Mouse (Mus musculus) MEL (cell line): Measurements from ENCODE around the gene Phf13.

Source experiments
- CTCF ChIP-seq, 3 experiments: IDR thresholded peaks in 2 of 3; conservative IDR thresholded peaks in 1 of 3; 2 replicates each; pipeline ENCODE4 v1.5.1; 2011 to 2012; ENCODE audit warnings: low read length in 3 of 3, low read depth in 2 of 3, mild to moderate bottlenecking in 2 of 3, improper control_type of control experiment in 1 of 3, inconsistent platforms in 1 of 3, mixed read lengths in 1 of 3, moderate library complexity in 1 of 3; ENCODE audit not compliant: control insufficient read depth in 1 of 3, insufficient read depth in 1 of 3, poor library complexity in 1 of 3, severe bottlenecking in 1 of 3
- POLR2A ChIP-seq, 2 experiments: IDR thresholded peaks; 2 replicates each; pipeline ENCODE4 v1.6.1; 2011 to 2012; ENCODE audit warnings: low read length in 2 of 2, mild to moderate bottlenecking in 2 of 2, control low read depth in 1 of 2, improper control_type of control experiment in 1 of 2, low read depth in 1 of 2, moderate library complexity in 1 of 2; ENCODE audit not compliant: control insufficient read depth in 1 of 2, insufficient read depth in 1 of 2, poor library complexity in 1 of 2
- TAL1 ChIP-seq: IDR thresholded peaks from 2 replicates; pipeline ENCODE4 v1.6.1; 2012; ENCODE audit warnings: mild to moderate bottlenecking, inconsistent platforms, low read length, moderate library complexity, mixed read lengths
- USF1 ChIP-seq: IDR thresholded peaks from 2 replicates; pipeline ENCODE4 v1.6.1; 2014; ENCODE audit warnings: low read depth, mild to moderate bottlenecking, inconsistent platforms, low read length, improper control_type of control experiment, moderate library complexity
- ZC3H11A ChIP-seq: IDR thresholded peaks from 2 replicates; pipeline ENCODE4 v1.6.1; 2012; ENCODE audit warnings: low read depth, mild to moderate bottlenecking, inconsistent platforms, low read length, improper control_type of control experiment

- TF ChIP-seq POLR2A (IDR thresholded peaks at IDR 0.05; ENCODE audit: control insufficient read depth in 1 of 2, insufficient read depth in 1 of 2, low read depth in 1 of 2, low read length in 2 of 2, poor library complexity in 1 of 2) (no peak), CTCF (IDR thresholded peaks at IDR 0.05 in 2 of 3, conservative IDR thresholded peaks at IDR 0.05 in 1 of 3; ENCODE audit: control insufficient read depth in 1 of 3, insufficient read depth in 1 of 3, low read depth in 2 of 3, low read length in 3 of 3, poor library complexity in 1 of 3, severe bottlenecking in 1 of 3) (peak; percentile 35 to 50 (median 42)), ZC3H11A (no peak), TAL1 (no peak), USF1 (no peak)
Measured at GRCm38 (mm10) chr4:152029087-152029486, 33.0 kb upstream of the Phf13 start.
